Mouse (Mus musculus): ENCODE data around the gene Polr1a.

Gene Polr1a

DNA sequence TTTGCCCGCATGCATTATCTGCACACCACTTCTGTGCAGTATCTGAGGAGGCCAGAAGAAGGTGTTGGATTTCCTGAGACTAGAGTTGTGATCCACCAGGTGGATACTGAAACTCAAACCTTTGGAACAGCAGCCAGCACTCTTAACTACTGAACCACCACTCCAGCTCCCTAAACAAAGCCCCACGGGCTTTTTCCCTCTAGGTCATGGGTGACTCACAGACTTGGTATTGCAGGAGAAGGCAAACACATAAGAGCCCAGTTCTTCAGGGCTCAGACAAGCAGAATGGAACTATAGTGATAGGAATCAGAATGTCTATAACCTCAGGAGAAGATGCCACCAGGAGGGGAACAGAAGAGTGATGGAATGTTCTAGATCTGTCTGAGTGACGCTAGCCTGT is 86.2 kb downstream of the Polr1a start:
- in situ Hi-C loops (cut with MboI, MseI), result no loop called here

- in situ Hi-C loops (cut with MboI, MseI), result no loop called here
Observed at GRCm38 (mm10) chr6:71997215-71997614, 88.4 kb downstream of the Polr1a start.

- in situ Hi-C loops (cut with MboI, MseI), result no loop called here
Observed at GRCm38 (mm10) chr6:71999917-72000512, 91.2 kb downstream of the Polr1a start.

GRCm38 (mm10) chr6:72001220-72001777 is 92.4 kb downstream of the Polr1a start:
- in situ Hi-C loops (cut with MboI, MseI), result no loop called here

- in situ Hi-C loops (cut with MboI, MseI), result no loop called here
Observed at GRCm38 (mm10) chr6:72007411-72008212, 98.8 kb downstream of the Polr1a start.

GRCm38 (mm10) chr6:72008213-72008655 is 99.4 kb downstream of the Polr1a start:
- in situ Hi-C loops (cut with MboI, MseI), result no loop called here

DNA sequence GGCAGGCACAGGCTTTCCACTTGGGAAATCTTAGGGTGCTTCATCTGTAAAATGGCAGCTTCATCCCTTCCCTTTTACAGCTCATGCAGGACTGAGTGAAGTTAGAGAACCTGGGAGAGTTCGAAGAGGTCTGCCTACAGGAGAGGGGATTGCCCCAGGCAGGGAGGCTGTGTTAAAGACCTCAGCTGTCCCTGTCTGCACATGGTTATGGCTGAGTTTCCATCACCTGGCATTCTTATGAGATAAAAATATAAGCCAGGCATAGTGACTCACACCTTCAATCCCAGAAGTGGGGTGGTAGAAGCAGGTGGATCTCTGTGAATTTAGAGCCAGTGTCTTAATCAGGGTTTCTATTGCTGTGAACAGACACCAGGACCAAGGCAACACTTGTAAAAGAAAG is 100.6 kb downstream of the Polr1a start:
- in situ Hi-C loops (cut with MboI, MseI), result no loop called here

DNA sequence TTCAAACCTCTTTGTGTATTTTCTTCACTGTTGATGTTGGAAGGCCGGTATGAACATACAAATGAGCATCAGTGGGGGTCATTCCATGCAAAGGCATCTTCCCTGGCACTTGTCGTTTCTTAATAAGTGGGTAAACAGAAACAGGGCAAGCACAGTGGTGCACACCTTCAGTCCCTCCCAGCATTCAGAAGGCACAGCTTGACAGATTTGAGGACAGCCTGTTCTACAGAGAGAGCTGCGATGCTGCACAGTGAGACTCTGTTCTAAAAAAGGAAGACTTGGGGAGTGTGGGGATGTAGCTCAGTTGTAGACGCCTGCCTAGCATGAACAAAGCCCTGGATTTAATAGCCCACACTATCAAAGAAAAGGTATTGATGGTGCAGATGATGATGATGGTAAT is 105.2 kb downstream of the Polr1a start:
- in situ Hi-C loops (cut with MboI, MseI), result no loop called here

GRCm38 (mm10) chr6:72018052-72018451 is 109.2 kb downstream of the Polr1a start:
- in situ Hi-C loops (cut with MboI, MseI), result no loop called here

DNA sequence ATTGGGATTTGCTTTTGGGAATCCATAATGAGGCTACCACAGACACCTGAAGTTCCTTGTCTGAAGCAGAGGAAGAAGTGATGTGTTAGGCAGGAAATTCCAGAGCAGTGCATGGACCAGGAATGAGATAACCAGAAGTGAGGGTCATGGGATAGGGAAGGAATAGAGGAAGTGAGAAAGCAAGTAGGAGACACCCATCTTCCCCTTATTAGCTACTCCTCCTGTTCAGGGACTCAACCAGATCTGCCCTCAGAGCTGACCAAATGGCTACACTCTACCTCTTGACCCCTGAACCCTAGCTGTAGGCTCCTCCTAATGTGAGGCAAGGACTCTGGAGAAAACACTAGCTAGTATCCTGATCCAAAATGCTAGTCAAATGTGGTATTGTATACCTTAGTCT is 116.6 kb downstream of the Polr1a start:
- in situ Hi-C loops (cut with MboI, MseI), result no loop called here

- in situ Hi-C loops (cut with MboI, MseI), result no loop called here
Observed at GRCm38 (mm10) chr6:72028079-72028478, 119.2 kb downstream of the Polr1a start.

DNA sequence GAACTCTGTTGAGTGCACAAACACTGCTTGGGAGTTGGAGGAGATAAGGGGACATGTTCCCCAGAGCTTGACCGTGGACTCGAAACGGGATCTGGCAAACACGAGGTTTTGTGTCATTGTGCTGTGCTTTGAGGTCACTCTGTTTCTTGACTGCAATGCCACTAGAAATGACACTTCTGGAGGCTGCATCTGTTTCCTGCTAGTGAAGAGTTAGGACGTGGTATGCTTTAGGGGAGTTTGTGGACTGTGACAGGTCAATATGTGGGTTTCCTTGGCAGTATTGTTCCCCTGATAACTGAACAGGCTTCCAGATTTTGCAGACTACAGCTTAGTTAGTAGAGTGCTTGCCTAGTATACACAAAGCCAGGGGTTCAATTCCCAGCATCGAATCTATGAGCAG is 120.8 kb downstream of the Polr1a start:
- in situ Hi-C loops (cut with MboI, MseI), result no loop called here

All from regulatory T cell (primary cell).